Mouse (Mus musculus) hindbrain, postnatal 0 days (tissue): Measurements from ENCODE around the gene Cds1. TPM values are rescaled to one million over a fixed set of nuclear protein-coding genes. Genes with fewer than 3 reads are reported as not detected.

ENCODE experiments used
- ATAC-seq: fragments of 200-750 bp; cut with Nextera tagmentation; 2 replicates; pipeline ENCODE4 v1.8.0; 2017; ENCODE audit warnings: mild to moderate bottlenecking, moderate TSS enrichment, moderate library complexity
- DNase-seq: peaks from one replicate; pipeline ENCODE4 v3.0.0-alpha.2; 2015; ENCODE audit warnings: low spot score
- H3K27ac ChIP-seq: fragments of 300-500 bp; sonication (generic); 2 replicates; pipeline ENCODE4 v1.5.1; 2014; ENCODE audit warnings: mild to moderate bottlenecking
- H3K27me3 ChIP-seq: fragments of 300-500 bp; sonication (generic); 2 replicates; pipeline ENCODE4 v1.6.1; 2014; ENCODE audit warnings: low read length, mixed read lengths; ENCODE audit not compliant: insufficient read depth
- H3K36me3 ChIP-seq: fragments of 300-500 bp; sonication (generic); 2 replicates; pipeline ENCODE4 v1.6.1; 2014; ENCODE audit warnings: low read length, mixed read lengths; ENCODE audit not compliant: insufficient read depth
- H3K4me1 ChIP-seq: fragments of 300-500 bp; sonication (generic); 2 replicates; pipeline ENCODE4 v1.6.1; 2014; ENCODE audit warnings: antibody characterized with exemption, low read length, mixed read lengths; ENCODE audit not compliant: insufficient read depth
- H3K4me2 ChIP-seq: fragments of 300-500 bp; sonication (generic); 2 replicates; pipeline ENCODE4 v1.6.1; 2014; ENCODE audit warnings: low read depth, mild to moderate bottlenecking, low read length, moderate library complexity, mixed read lengths
- H3K4me3 ChIP-seq: fragments of 300-500 bp; sonication (generic); 2 replicates; pipeline ENCODE4 v1.5.1; 2014; ENCODE audit warnings: low read length
- H3K9ac ChIP-seq: fragments of 300-500 bp; sonication (generic); replicated peaks from 2 replicates; pipeline ENCODE4 v1.6.1; 2014; ENCODE audit warnings: mild to moderate bottlenecking, low read length, moderate library complexity, mixed read lengths
- H3K9me3 ChIP-seq: fragments of 300-500 bp; sonication (generic); 2 replicates; pipeline ENCODE4 v1.6.1; 2016; ENCODE audit warnings: low read length, mixed read lengths
- CTCF ChIP-seq: IDR thresholded peaks from 2 replicates; pipeline ENCODE4 v1.5.1; 2016; ENCODE audit warnings: antibody characterized with exemption, control low read depth, low read depth
- WGBS: fragments of 180-500 bp; shearing (Covaris S2); extraction: QIAGEN DNeasy Blood & Tissue Kit; methylation state at CpG from one replicate; pipeline ENCODE4 v1.1.7; 2014; 5-methylcytosine and 5-hydroxymethylcytosine counted together
- polyA plus RNA-seq: library from polyadenylated mRNA; unstranded; fragments of >200 nt; fragmentation: Nextera tagmentation; extraction: Ambion mirVana; gene quantifications from 2 replicates; pipeline ENCODE4 v1.2.1, GENCODE M21; 2015
- total RNA-seq: library from RNA; depleted of rRNA; stranded (reverse); fragments of >200 nt; gene quantifications from 2 replicates; pipeline ENCODE4 v1.2.3, GENCODE M21; 2014

The Cds1 gene
- total and polyA plus RNA-seq, 2 experiments from 2014 or later = 11.1 to 20.2 TPM

DNA sequence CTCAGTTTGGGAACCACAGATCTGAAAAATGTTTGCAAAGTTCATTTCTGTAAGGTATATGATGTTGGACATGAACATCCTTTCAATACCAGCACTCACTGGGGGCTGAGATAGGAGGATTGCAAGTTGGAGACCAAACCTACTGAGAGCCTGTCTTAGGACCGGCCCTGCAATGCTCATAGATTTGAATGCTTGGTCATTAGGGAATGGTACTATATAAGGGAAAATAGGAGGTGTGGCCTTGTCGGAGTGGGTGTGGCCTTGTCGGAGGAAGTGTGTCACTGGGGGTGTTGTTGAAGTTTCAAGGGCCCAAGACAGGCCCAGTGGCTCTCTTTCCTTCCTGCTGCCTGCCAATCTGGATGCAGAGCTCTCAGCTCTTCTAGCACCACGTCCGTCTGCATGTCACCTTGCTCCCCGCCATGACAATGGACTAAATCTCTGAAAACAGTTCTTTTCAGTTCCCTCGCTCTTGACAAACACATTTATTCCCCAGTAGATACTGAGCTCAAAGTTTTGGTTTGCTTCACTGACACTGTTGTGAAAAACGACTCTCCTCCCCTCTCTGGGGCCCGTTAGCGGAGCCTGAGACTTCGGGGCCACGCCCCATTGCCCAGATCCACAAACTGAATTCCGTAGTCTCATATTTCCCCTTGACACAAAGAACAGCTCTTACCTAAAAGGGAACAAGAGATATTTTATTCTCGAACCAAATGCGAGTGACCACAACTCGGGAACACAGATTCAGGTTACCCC is 24.3 kb upstream of the Cds1 start:
- H3K27ac ChIP-seq = no peak overlapping the region
- no peak overlapping the region for H3K9ac ChIP-seq
- H3K4me2 ChIP-seq = no peak overlapping the region
- ATAC-seq (no peak), DNase-seq (no peak)
- H3K4me3 ChIP-seq = no peak overlapping the region
- no peaks in the 10 kb centered on the region for H3K36me3 ChIP-seq
- no peak for TF ChIP-seq CTCF
- 87% methylated on average over 16 of the region's 16 CpGs for WGBS
- no peaks in the 10 kb centered on the region for H3K9me3 ChIP-seq
- no peaks in the 10 kb centered on the region for H3K4me1 ChIP-seq
- no peaks in the 10 kb centered on the region for H3K27me3 ChIP-seq

DNA sequence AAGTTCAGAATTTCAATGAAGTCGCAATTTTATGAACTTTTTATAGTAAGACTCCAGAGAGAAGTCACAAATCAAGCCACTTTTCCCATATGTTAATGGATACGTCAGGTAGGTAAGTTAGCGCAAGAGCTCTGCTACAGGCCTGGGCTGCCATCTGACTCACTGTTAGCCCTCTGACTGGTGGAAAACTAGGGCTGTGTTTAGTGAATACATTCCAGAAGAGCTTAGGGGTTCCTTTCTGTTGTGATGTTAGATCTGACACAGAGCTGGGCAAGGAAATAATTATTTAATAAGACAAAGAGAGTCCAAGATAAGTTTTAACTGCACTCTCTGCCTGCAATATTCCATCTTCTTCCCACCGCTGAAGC is 23.7 kb upstream of the Cds1 start:
- H3K4me2 ChIP-seq = no peak overlapping the region
- H3K27ac ChIP-seq = no peak overlapping the region
- WGBS = 92% methylated on average over 4 of the region's 4 CpGs
- no peaks in the 10 kb centered on the region for H3K9me3 ChIP-seq
- no peak overlapping the region for H3K9ac ChIP-seq
- H3K27me3 ChIP-seq = no peaks in the 10 kb centered on the region
- no peaks in the 10 kb centered on the region for H3K4me1 ChIP-seq
- TF ChIP-seq CTCF = no peak
- H3K4me3 ChIP-seq = no peak overlapping the region
- ATAC-seq = no peak
- no peak for DNase-seq
- no peaks in the 10 kb centered on the region for H3K36me3 ChIP-seq

DNA sequence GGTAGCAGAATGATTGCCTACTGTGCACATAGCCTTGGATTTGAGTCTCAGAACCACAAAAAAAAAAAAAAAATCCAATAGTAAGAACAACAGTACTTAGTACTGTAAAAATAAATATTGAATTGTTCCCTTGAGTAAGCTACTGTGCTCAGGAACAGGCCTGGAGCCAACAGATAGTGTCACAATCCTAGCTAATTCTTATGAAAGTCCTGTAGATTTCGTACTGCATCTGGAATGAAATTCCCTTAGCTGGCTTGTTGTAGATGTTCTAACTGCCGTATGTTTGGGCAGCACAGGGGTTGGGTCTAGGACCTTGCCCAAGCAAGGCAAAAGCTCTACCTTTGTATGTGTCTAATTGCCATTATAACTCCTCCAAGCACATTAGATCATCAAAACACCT is 22.9 kb upstream of the Cds1 start:
- Histone ChIP-seq H3K4me2 (no peak overlapping the region), H3K27me3 (no peaks in the 10 kb centered on the region), H3K9ac (no peak overlapping the region), H3K27ac (no peak overlapping the region), H3K36me3 (no peaks in the 10 kb centered on the region), H3K9me3 (no peaks in the 10 kb centered on the region), H3K4me1 (no peaks in the 10 kb centered on the region), H3K4me3 (no peak overlapping the region)
- ATAC-seq (no peak), DNase-seq (no peak)
- no peak for TF ChIP-seq CTCF
- 78% methylated on average over 2 of the region's 2 CpGs for WGBS

DNA sequence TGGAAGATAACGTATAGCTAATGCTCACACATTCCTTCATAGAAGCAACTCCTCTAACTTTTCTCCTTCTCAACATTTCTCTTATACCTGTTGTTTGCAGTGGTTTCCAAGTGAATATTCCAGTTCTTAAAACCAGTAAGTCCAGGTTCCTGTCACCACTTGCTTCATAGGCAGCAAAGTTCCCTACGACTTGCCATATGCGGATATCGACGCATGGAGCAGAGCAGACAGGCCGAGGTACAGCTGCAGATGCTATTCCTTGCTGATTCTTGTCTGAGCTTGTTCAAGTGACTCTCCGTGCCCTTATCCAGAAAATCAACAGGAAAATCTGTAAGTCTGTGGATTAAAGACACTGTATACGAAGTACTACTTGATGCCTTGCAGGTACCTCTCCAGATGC is 22.5 kb upstream of the Cds1 start:
- H3K9ac ChIP-seq = no peak overlapping the region
- no peak overlapping the region for H3K4me3 ChIP-seq
- H3K4me2 ChIP-seq = no peak overlapping the region
- no peaks in the 10 kb centered on the region for H3K9me3 ChIP-seq
- ATAC-seq = no peak
- no peaks in the 10 kb centered on the region for H3K27me3 ChIP-seq
- DNase-seq = no peak
- H3K4me1 ChIP-seq = no peaks in the 10 kb centered on the region
- no peak overlapping the region for H3K27ac ChIP-seq
- H3K36me3 ChIP-seq = no peaks in the 10 kb centered on the region
- WGBS = 95% methylated on average over 8 of the region's 8 CpGs
- no peak for TF ChIP-seq CTCF

DNA sequence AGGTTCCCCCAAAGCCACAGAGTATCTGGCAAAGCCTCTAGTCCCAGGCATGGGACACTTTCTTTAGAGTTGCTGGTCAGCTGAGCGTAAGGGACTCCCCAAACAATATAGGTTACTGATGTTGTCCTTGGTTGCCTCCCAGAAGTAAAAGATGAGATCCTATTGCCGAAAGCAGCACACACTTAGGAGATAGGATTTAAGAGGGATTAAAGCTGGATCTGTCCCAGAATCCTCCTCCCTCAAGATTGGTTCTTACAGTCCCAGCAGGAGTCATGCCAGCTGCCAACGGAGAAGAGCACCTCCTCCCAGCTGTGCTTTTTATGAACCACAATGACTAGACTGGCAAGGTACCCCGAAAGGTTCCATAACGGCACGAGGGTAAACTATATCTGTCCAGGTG is 20.0 kb upstream of the Cds1 start:
- H3K9me3 ChIP-seq = no peaks in the 10 kb centered on the region
- no peaks in the 10 kb centered on the region for H3K36me3 ChIP-seq
- H3K4me1 ChIP-seq = no peaks in the 10 kb centered on the region
- no peak overlapping the region for H3K4me2 ChIP-seq
- no peaks in the 10 kb centered on the region for H3K27me3 ChIP-seq
- ATAC-seq (no peak), DNase-seq (no peak)
- WGBS = 81% methylated on average over 6 of the region's 6 CpGs
- H3K9ac ChIP-seq = no peak overlapping the region
- TF ChIP-seq CTCF = no peak
- no peak overlapping the region for H3K4me3 ChIP-seq
- H3K27ac ChIP-seq = no peak overlapping the region

DNA sequence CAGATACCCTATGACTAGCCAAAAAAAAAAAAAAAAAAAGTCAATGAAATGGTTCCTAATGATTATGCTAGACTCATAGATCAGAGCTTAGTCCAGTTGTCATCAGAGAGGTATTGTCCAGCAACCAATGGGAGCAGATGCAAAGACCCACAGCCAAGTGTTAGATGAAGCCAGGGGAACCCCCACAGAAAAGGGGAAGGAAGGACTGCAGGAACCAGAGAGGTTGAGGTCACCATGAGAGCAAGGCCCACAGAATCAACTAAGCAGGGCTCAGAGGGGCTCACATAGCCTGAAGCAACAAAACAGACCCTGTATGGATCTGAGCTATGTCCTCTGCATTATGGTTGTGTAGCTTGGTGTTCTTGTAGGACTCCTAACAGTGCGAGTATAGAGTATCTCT is 11.2 kb upstream of the Cds1 start:
- ATAC-seq = no peak
- no peaks in the 10 kb centered on the region for H3K36me3 ChIP-seq
- no peak overlapping the region for H3K9ac ChIP-seq
- H3K27ac ChIP-seq = no peak overlapping the region
- H3K4me3 ChIP-seq = no peak overlapping the region
- H3K4me2 ChIP-seq = no peak overlapping the region
- WGBS = 87% methylated on average over 1 of the region's 1 CpGs
- no peak for TF ChIP-seq CTCF
- no peaks in the 10 kb centered on the region for H3K27me3 ChIP-seq
- H3K4me1 ChIP-seq = no peaks in the 10 kb centered on the region
- no peak for DNase-seq
- no peaks in the 10 kb centered on the region for H3K9me3 ChIP-seq

DNA sequence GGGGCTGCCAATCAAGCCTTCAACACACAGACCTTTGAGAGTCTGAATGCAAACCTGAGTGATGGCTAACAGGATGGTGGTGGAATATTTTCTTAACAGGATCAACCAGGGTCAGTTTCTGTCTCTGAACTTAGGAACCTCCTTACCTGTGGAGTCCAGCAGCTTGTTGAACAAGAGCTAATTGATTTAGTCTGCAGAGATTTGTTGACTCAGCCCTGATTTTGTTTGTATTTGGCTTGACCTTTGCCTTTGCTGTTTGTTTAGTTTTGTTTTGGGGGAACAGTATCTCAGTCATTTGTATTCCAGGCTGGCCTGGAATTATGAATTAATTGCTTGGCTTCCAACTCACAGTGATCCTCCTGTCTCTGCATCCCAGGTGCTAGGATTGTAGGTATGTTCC is 7.3 kb upstream of the Cds1 start:
- H3K4me3 ChIP-seq = no peak overlapping the region
- no peak overlapping the region for H3K4me2 ChIP-seq
- no peaks in the 10 kb centered on the region for H3K9me3 ChIP-seq
- no peak overlapping the region for H3K9ac ChIP-seq
- ATAC-seq (no peak), DNase-seq (no peak)
- TF ChIP-seq CTCF = no peak
- no peaks in the 10 kb centered on the region for H3K36me3 ChIP-seq
- no peak overlapping the region for H3K27ac ChIP-seq
- H3K27me3 ChIP-seq = no peaks in the 10 kb centered on the region
- no peaks in the 10 kb centered on the region for H3K4me1 ChIP-seq
